Mouse (Mus musculus): ENCODE data around the gene Rpl35a. TPM values are rescaled to one million over a fixed set of nuclear protein-coding genes. Genes with fewer than 3 reads are reported as not detected.
A peak's percentile ranks its signal among the peaks of the same experiment; 100 is the strongest.

The Rpl35a gene
- polyA plus RNA-seq, 1 experiment: 198 TPM

- TF ChIP-seq POLR2A (IDR thresholded peaks at IDR 0.05; ENCODE audit: low read depth, low read length) (no peak), CTCF (IDR thresholded peaks at IDR 0.05; ENCODE audit: extremely low read depth, insufficient read depth, insufficient read length, insufficient replicate concordance) (no peak)
- Histone ChIP-seq H3K27ac (ENCODE audit: insufficient read depth, low read length) (no peak overlapping the region), H3K4me3 (ENCODE audit: extremely low read depth, insufficient read depth, insufficient read length) (no peak overlapping the region), H3K27me3 (ENCODE audit: control insufficient read depth, insufficient read depth, low read length) (no peaks in the 10 kb centered on the region), H3K36me3 (ENCODE audit: control insufficient read depth, insufficient read depth, low read length) (peaks cover 22% of the 10 kb centered on the region), H3K4me1 (ENCODE audit: control insufficient read depth, insufficient read depth, insufficient read length) (no peaks in the 10 kb centered on the region; the same call in 1 of the 2 replicates)
- 70% methylated on average over 2 of the region's 2 CpGs for WGBS
- no peak for DNase-seq (ENCODE audit: low read depth in 1 of 2, low spot score in 2 of 2)
Measured at GRCm38 (mm10) chr16:33015986-33016385, 40.3 kb upstream of the Rpl35a start.

DNA sequence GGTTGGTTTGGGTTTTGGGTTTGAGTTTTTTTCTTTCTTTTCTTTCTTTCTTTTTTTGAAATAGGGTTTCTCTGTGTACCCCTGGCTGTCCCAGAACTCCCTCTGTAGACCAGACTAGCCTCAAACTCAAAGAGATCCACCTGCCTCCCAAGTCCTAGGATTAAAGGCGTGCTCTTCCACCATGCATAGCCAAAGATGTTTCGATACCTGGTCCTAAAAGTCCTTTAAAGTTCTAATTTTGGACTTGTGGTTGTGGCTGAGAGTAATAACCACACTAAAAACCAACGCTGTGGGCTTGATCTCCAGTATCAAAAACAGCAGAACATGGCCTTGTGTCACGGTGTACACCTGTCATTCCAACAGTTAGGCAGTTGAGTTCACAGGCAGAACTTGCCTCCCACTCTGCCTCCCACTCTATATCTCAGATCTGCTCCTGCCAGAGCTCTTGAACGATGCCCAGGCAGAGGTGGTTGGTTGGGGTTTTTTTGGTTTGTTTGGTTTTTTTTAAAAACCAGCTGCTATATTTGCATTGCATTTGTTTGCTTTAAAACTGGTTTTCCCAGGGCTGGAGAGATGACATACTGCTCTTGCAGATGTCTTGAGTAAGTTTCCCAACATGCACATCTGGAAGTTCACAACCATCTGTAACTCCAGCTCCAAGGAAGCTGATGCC lies 38.4 kb upstream of the Rpl35a start:
- H3K36me3 ChIP-seq (ENCODE audit: control insufficient read depth, insufficient read depth, low read length): peaks cover 17% of the 10 kb centered on the region
- H3K4me3 ChIP-seq (ENCODE audit: extremely low read depth, insufficient read depth, insufficient read length): no peak overlapping the region
- no peak for DNase-seq (ENCODE audit: low read depth in 1 of 2, low spot score in 2 of 2)
- 40% methylated on average over 5 of the region's 5 CpGs for WGBS
- H3K27me3 ChIP-seq (ENCODE audit: control insufficient read depth, insufficient read depth, low read length): no peaks in the 10 kb centered on the region
- no peak for TF ChIP-seq CTCF (IDR thresholded peaks at IDR 0.05; ENCODE audit: extremely low read depth, insufficient read depth, insufficient read length, insufficient replicate concordance)
- TF ChIP-seq POLR2A (IDR thresholded peaks at IDR 0.05; ENCODE audit: low read depth, low read length): no peak
- H3K27ac ChIP-seq (ENCODE audit: insufficient read depth, low read length): no peak overlapping the region
- no peaks in the 10 kb centered on the region; the same call in 1 of the 2 replicates for H3K4me1 ChIP-seq (ENCODE audit: control insufficient read depth, insufficient read depth, insufficient read length)

DNA sequence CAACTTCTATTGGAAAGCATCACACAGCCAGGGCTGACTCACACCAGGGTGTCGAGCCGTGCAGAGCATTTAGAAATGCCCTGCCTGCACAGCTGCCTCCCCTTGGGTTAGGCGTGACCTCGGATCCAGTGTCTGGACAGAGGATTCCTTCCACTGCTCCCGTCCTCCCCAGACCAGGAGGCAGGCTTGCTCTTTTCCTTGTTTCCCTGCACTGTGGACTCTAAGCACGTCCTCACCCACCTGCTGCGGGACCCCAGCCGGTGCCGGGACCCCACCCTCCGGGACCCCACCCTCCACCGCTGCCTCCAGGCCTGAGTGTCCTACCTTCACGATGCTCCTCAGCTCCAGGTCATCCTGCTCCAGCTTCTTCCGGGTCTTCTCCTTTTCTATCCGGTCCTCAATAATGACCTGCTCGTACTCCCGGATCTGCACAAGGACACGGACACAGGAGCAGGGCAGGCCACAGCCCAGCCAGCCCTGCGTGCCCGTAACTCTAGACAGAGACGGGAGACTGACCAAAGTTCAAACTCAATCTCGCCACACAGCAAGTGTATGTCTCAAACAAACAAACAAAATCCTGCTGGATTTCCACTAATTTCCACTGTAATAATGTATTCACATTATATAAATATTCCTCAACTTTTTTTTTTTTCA lies 37.0 kb upstream of the Rpl35a start:
- WGBS: 91% methylated on average over 21 of the region's 21 CpGs
- H3K27me3 ChIP-seq (ENCODE audit: control insufficient read depth, insufficient read depth, low read length): no peaks in the 10 kb centered on the region
- H3K27ac ChIP-seq (ENCODE audit: insufficient read depth, low read length): no peak overlapping the region
- DNase-seq (ENCODE audit: low read depth in 1 of 2, low spot score in 2 of 2): no peak
- peaks cover 5% of the 10 kb centered on the region for H3K36me3 ChIP-seq (ENCODE audit: control insufficient read depth, insufficient read depth, low read length)
- H3K4me1 ChIP-seq (ENCODE audit: control insufficient read depth, insufficient read depth, insufficient read length): no peaks in the 10 kb centered on the region; the same call in 1 of the 2 replicates
- no peak for TF ChIP-seq CTCF (IDR thresholded peaks at IDR 0.05; ENCODE audit: extremely low read depth, insufficient read depth, insufficient read length, insufficient replicate concordance)
- no peak overlapping the region for H3K4me3 ChIP-seq (ENCODE audit: extremely low read depth, insufficient read depth, insufficient read length)

- 70% methylated on average over 3 of the region's 3 CpGs for WGBS
- no peak overlapping the region for H3K4me3 ChIP-seq (ENCODE audit: extremely low read depth, insufficient read depth, insufficient read length)
- TF ChIP-seq POLR2A (IDR thresholded peaks at IDR 0.05; ENCODE audit: low read depth, low read length) (no peak), CTCF (IDR thresholded peaks at IDR 0.05; ENCODE audit: extremely low read depth, insufficient read depth, insufficient read length, insufficient replicate concordance) (no peak)
Measured at GRCm38 (mm10) chr16:33021381-33021780, 34.9 kb upstream of the Rpl35a start.

GRCm38 (mm10) chr16:33023750-33024149 lies 32.5 kb upstream of the Rpl35a start:
- H3K36me3 ChIP-seq (ENCODE audit: control insufficient read depth, insufficient read depth, low read length): no peaks in the 10 kb centered on the region
- 2% methylated on average over 4 of the region's 4 CpGs for WGBS
- H3K27me3 ChIP-seq (ENCODE audit: control insufficient read depth, insufficient read depth, low read length): no peaks in the 10 kb centered on the region
- no peak overlapping the region for H3K4me3 ChIP-seq (ENCODE audit: extremely low read depth, insufficient read depth, insufficient read length)
- H3K4me1 ChIP-seq (ENCODE audit: control insufficient read depth, insufficient read depth, insufficient read length): no peaks in the 10 kb centered on the region
- H3K27ac ChIP-seq (ENCODE audit: insufficient read depth, low read length): no peak overlapping the region
- peak; percentile 94; the same call in 1 of the 2 replicates for TF ChIP-seq CTCF (IDR thresholded peaks at IDR 0.05; ENCODE audit: extremely low read depth, insufficient read depth, insufficient read length, insufficient replicate concordance)
- TF ChIP-seq POLR2A (IDR thresholded peaks at IDR 0.05; ENCODE audit: low read depth, low read length): no peak
- DNase-seq (ENCODE audit: low read depth in 1 of 2, low spot score in 2 of 2): peak; percentile 52 to 81

More at GRCm38 (mm10) chr16:33021381-33021780, 34.9 kb upstream of the Rpl35a start:
- H3K4me1 ChIP-seq (ENCODE audit: control insufficient read depth, insufficient read depth, insufficient read length): no peaks in the 10 kb centered on the region; the same call in 1 of the 2 replicates
- no peak overlapping the region for H3K27ac ChIP-seq (ENCODE audit: insufficient read depth, low read length)
- no peak for DNase-seq (ENCODE audit: low read depth in 1 of 2, low spot score in 2 of 2)
- no peaks in the 10 kb centered on the region for H3K36me3 ChIP-seq (ENCODE audit: control insufficient read depth, insufficient read depth, low read length)
- H3K27me3 ChIP-seq (ENCODE audit: control insufficient read depth, insufficient read depth, low read length): no peaks in the 10 kb centered on the region

DNA sequence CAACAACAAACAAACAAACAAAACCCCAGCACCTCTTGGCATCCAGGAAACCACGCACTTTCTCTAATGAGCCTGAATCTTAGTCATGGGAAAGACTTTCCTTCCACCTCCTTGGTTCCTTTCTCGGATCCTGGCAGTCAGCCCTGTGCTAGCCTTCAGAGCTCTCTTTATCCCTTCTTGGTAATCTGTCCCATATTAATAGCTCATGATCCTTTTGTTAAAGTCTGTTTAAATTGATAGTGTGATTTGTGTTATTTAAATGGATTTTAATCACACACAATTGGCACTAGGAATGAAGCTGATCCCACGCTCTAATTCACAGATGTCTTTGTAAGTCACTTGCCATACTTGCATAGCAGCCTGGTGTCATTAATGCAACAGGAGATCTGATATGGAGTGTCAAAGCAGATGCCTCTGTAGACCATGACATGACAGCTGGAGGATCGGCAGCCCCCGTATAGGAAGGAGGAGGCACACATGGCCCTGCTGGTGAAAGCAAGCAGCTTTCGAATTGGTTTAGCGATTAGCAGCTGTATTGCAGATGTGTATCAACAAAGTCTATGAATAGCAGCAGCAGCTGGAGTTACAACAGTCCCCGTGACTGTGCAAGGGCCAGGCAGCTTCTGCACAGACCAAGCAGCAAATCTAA lies 31.7 kb upstream of the Rpl35a start:
- DNase-seq (ENCODE audit: low read depth in 1 of 2, low spot score in 2 of 2): no peak
- Histone ChIP-seq H3K4me3 (ENCODE audit: extremely low read depth, insufficient read depth, insufficient read length) (no peak overlapping the region), H3K27ac (ENCODE audit: insufficient read depth, low read length) (no peak overlapping the region), H3K36me3 (ENCODE audit: control insufficient read depth, insufficient read depth, low read length) (no peaks in the 10 kb centered on the region), H3K27me3 (ENCODE audit: control insufficient read depth, insufficient read depth, low read length) (no peaks in the 10 kb centered on the region), H3K4me1 (ENCODE audit: control insufficient read depth, insufficient read depth, insufficient read length) (no peaks in the 10 kb centered on the region)
- TF ChIP-seq CTCF (IDR thresholded peaks at IDR 0.05; ENCODE audit: extremely low read depth, insufficient read depth, insufficient read length, insufficient replicate concordance): no peak
- no peak for TF ChIP-seq POLR2A (IDR thresholded peaks at IDR 0.05; ENCODE audit: low read depth, low read length)
- WGBS: 72% methylated on average over 8 of the region's 8 CpGs
